Mouse (Mus musculus) embryonic fibroblast, embryonic 13.5 days (primary cell): ENCODE data around the gene Rbp1. TPM values are rescaled to one million over a fixed set of nuclear protein-coding genes. Genes with fewer than 3 reads are reported as not detected.

Source experiments
- H3K27ac ChIP-seq: 2 replicates; pipeline ENCODE4 v1.5.1; 2012; ENCODE audit warnings: low read length, control low read depth, inconsistent platforms; ENCODE audit not compliant: insufficient read depth
- H3K4me1 ChIP-seq: 2 replicates; pipeline ENCODE4 v1.6.1; 2011; ENCODE audit warnings: low read length; ENCODE audit not compliant: control insufficient read depth, insufficient read depth
- H3K4me3 ChIP-seq: 2 replicates; pipeline ENCODE4 v1.5.1; 2011; ENCODE audit warnings: mild to moderate bottlenecking, control low read depth, low read length; ENCODE audit not compliant: insufficient read depth
- CTCF ChIP-seq: IDR thresholded peaks from 2 replicates; pipeline ENCODE4 v1.5.1; 2011; ENCODE audit warnings: mild to moderate bottlenecking, control low read depth, low read length, moderate library complexity, borderline replicate concordance; ENCODE audit not compliant: insufficient read depth
- POLR2A ChIP-seq: IDR thresholded peaks from 2 replicates; pipeline ENCODE4 v1.6.1; 2011; ENCODE audit warnings: low read depth, mild to moderate bottlenecking, control low read depth, low read length, moderate library complexity
- polyA plus RNA-seq: library from polyadenylated mRNA; stranded (reverse); fragments of >200 nt; gene quantifications from 2 replicates; pipeline ENCODE4 v1.2.4, GENCODE M21; 2011; ENCODE audit warnings: low read depth; ENCODE audit not compliant: missing spikeins, insufficient read length

Gene Rbp1
- polyA plus RNA-seq, 1 experiment = 17.1 TPM

- Histone ChIP-seq H3K4me1 (no peaks in the 10 kb centered on the region), H3K4me3 (no peak overlapping the region), H3K27ac (no peak overlapping the region)
- TF ChIP-seq POLR2A (no peak), CTCF (no peak)
Measured at GRCm38 (mm10) chr9:98423691-98424090, 930 bp downstream of the Rbp1 start.

GRCm38 (mm10) chr9:98424291-98424690 lies 1.5 kb downstream of the Rbp1 start:
- Histone ChIP-seq H3K27ac (no peak overlapping the region), H3K4me3 (peak overlapping the region; percentile 46), H3K4me1 (no peaks in the 10 kb centered on the region)
- TF ChIP-seq POLR2A (peak; percentile 33; the same call in 1 of the 2 replicates), CTCF (no peak)

GRCm38 (mm10) chr9:98424725-98425210 lies 2.0 kb downstream of the Rbp1 start:
- Histone ChIP-seq H3K4me3 (peak overlapping the region; percentile 43), H3K27ac (no peak overlapping the region), H3K4me1 (no peaks in the 10 kb centered on the region)
- TF ChIP-seq POLR2A = no peak
- TF ChIP-seq CTCF = no peak

GRCm38 (mm10) chr9:98425351-98425880 lies 2.7 kb downstream of the Rbp1 start:
- H3K4me1 ChIP-seq = no peaks in the 10 kb centered on the region
- TF ChIP-seq CTCF (no peak), POLR2A (no peak)
- H3K4me3 ChIP-seq = peak overlapping the region; percentile 43; the same call in 1 of the 2 replicates
- H3K27ac ChIP-seq = no peak overlapping the region

GRCm38 (mm10) chr9:98427906-98428517 lies 5.3 kb downstream of the Rbp1 start:
- TF ChIP-seq CTCF (no peak), POLR2A (no peak)
- Histone ChIP-seq H3K4me1 (no peaks in the 10 kb centered on the region), H3K27ac (peak overlapping the region; percentile 29; the same call in 1 of the 2 replicates), H3K4me3 (no peak overlapping the region)

- Histone ChIP-seq H3K4me1 (peaks cover 3% of the 10 kb centered on the region), H3K27ac (peak overlapping the region; percentile 22; the same call in 1 of the 2 replicates), H3K4me3 (no peak overlapping the region)
- TF ChIP-seq POLR2A (no peak), CTCF (no peak)
Measured at GRCm38 (mm10) chr9:98428783-98429182, 6.0 kb downstream of the Rbp1 start.

GRCm38 (mm10) chr9:98429806-98430205 lies 7.0 kb downstream of the Rbp1 start:
- H3K4me3 ChIP-seq = no peak overlapping the region
- peaks cover 8% of the 10 kb centered on the region for H3K4me1 ChIP-seq
- no peak overlapping the region for H3K27ac ChIP-seq
- TF ChIP-seq POLR2A (no peak), CTCF (no peak)

- Histone ChIP-seq H3K4me1 (peaks cover 8% of the 10 kb centered on the region), H3K27ac (no peak overlapping the region), H3K4me3 (no peak overlapping the region)
- no peak for TF ChIP-seq POLR2A
- no peak for TF ChIP-seq CTCF
Measured at GRCm38 (mm10) chr9:98430528-98430927, 7.8 kb downstream of the Rbp1 start.

GRCm38 (mm10) chr9:98433021-98433420 lies 10.3 kb downstream of the Rbp1 start:
- Histone ChIP-seq H3K27ac (peak overlapping the region; percentile 44; the same call in 1 of the 2 replicates), H3K4me1 (peaks cover 8% of the 10 kb centered on the region)
- no peak for TF ChIP-seq CTCF
- no peak for TF ChIP-seq POLR2A

GRCm38 (mm10) chr9:98433956-98434588 lies 11.3 kb downstream of the Rbp1 start:
- Histone ChIP-seq H3K27ac (peak overlapping the region; percentile 48), H3K4me3 (no peak overlapping the region), H3K4me1 (peaks cover 8% of the 10 kb centered on the region)
- TF ChIP-seq CTCF (no peak), POLR2A (no peak)

More at GRCm38 (mm10) chr9:98433021-98433420, 10.3 kb downstream of the Rbp1 start:
- H3K4me3 ChIP-seq = no peak overlapping the region
